9 mouse cellular contexts compared by ENCODE assay signal in genomic region chr2:91870754-91871153, GRCm38 (mm10). TPM values are rescaled to one million over a fixed set of nuclear protein-coding genes. Genes with fewer than 3 reads are reported as not detected.
DNase-seq lines count a peak whose midpoint lies in the region; ATAC-seq lines count a peak whose summit lies in the region.
"Had no signal": no experiment of that assay in that cellular context is flagged by ENCODE, and none has a peak within 500 bp of the region (broad histone marks: within the 10 kb centered on the region; RNA-seq: fewer than 3 reads in every experiment).

No protein-coding gene starts in this region.

- H3K4me1 ChIP-seq in embryonic facial prominence, embryonic 13.5 days = peaks cover 4% of the 10 kb centered on the region; the same call in 1 of the 2 replicates
- no peaks in the 10 kb centered on the region for H3K4me1 ChIP-seq in embryonic facial prominence, embryonic 10.5 days
- H3K4me1 ChIP-seq in midbrain, embryonic 15.5 days = peaks cover 3% of the 10 kb centered on the region; the same call in 1 of the 2 replicates
- H3K4me1 ChIP-seq in midbrain, embryonic 10.5 days = no peaks in the 10 kb centered on the region

- peak overlapping the region; percentile 4; the same call in 1 of the 2 replicates for H3K27ac ChIP-seq in embryonic facial prominence, embryonic 13.5 days
- no peak overlapping the region for H3K27ac ChIP-seq in embryonic facial prominence, embryonic 10.5 days (replicated peaks)
- H3K27ac ChIP-seq in midbrain, embryonic 15.5 days = peak overlapping the region; percentile 4; the same call in 1 of the 2 replicates
- H3K27ac ChIP-seq in midbrain, embryonic 10.5 days (replicated peaks) = no peak overlapping the region

- H3K4me2 ChIP-seq in embryonic facial prominence, embryonic 13.5 days = no peak overlapping the region
- no peak overlapping the region for H3K4me2 ChIP-seq in midbrain, embryonic 15.5 days

- no peak for DNase-seq in embryonic facial prominence, embryonic 10.5 days (ENCODE audit: low spot score)
- no peak for DNase-seq in midbrain, embryonic 10.5 days (ENCODE audit: low spot score)
- peak; percentile 13 to 37 for DNase-seq in kidney, postnatal 25 days
- DNase-seq in lung, postnatal 36 days = peak; percentile 65
- DNase-seq in thymus, postnatal 4 days = no peak
- DNase-seq in retina, embryonic 14.5 days (ENCODE audit: low spot score) = no peak

- H3K36me3 ChIP-seq in embryonic facial prominence, embryonic 13.5 days = peaks cover 6% of the 10 kb centered on the region; the same call in 1 of the 2 replicates
- H3K36me3 ChIP-seq in embryonic facial prominence, embryonic 10.5 days (replicated peaks) = peaks cover 4% of the 10 kb centered on the region
- no peaks in the 10 kb centered on the region for H3K36me3 ChIP-seq in midbrain, embryonic 15.5 days (replicated peaks)
- H3K36me3 ChIP-seq in midbrain, embryonic 10.5 days = peaks cover 5% of the 10 kb centered on the region

- no peak overlapping the region for H3K4me3 ChIP-seq in embryonic facial prominence, embryonic 13.5 days
- no peak overlapping the region for H3K4me3 ChIP-seq in embryonic facial prominence, embryonic 10.5 days
- H3K4me3 ChIP-seq in midbrain, embryonic 15.5 days = no peak overlapping the region
- no peak overlapping the region for H3K4me3 ChIP-seq in midbrain, embryonic 10.5 days
- H3K4me3 ChIP-seq: megakaryocyte, embryonic 14.5 days had no signal

- H3K9me3 ChIP-seq in embryonic facial prominence, embryonic 13.5 days = no peaks in the 10 kb centered on the region
- H3K9me3 ChIP-seq in embryonic facial prominence, embryonic 10.5 days = no peaks in the 10 kb centered on the region
- no peaks in the 10 kb centered on the region for H3K9me3 ChIP-seq in midbrain, embryonic 15.5 days
- no peaks in the 10 kb centered on the region for H3K9me3 ChIP-seq in midbrain, embryonic 10.5 days (replicated peaks)
- H3K9me3 ChIP-seq: megakaryocyte, embryonic 14.5 days had no signal

- no peaks in the 10 kb centered on the region for H3K27me3 ChIP-seq in embryonic facial prominence, embryonic 13.5 days
- H3K27me3 ChIP-seq in embryonic facial prominence, embryonic 10.5 days (replicated peaks; ENCODE audit: low read depth, poor library complexity, severe bottlenecking) = no peaks in the 10 kb centered on the region
- no peaks in the 10 kb centered on the region for H3K27me3 ChIP-seq in midbrain, embryonic 15.5 days (replicated peaks)
- no peaks in the 10 kb centered on the region for H3K27me3 ChIP-seq in midbrain, embryonic 10.5 days (ENCODE audit: low read depth, poor library complexity, severe bottlenecking)
- H3K27me3 ChIP-seq: megakaryocyte, embryonic 14.5 days had no signal

- ATAC-seq in embryonic facial prominence, embryonic 13.5 days (ENCODE audit: insufficient number of reproducible peaks, insufficient read depth, low FRiP score, low TSS enrichment, low read depth) = no peak
- ATAC-seq in midbrain, embryonic 15.5 days (replicated peaks) = 0 out of 2 replicates have a peak, but pooled peaks have one; percentile 42

- WGBS in embryonic facial prominence, embryonic 13.5 days = 62% methylated on average over 8 of the region's 8 CpGs
- 86% methylated on average over 8 of the region's 8 CpGs for WGBS in embryonic facial prominence, embryonic 10.5 days
- 54% methylated on average over 8 of the region's 8 CpGs for WGBS in midbrain, embryonic 15.5 days
- 88% methylated on average over 8 of the region's 8 CpGs for WGBS in midbrain, embryonic 10.5 days

- no peak overlapping the region for H3K9ac ChIP-seq in embryonic facial prominence, embryonic 13.5 days
- no peak overlapping the region for H3K9ac ChIP-seq in midbrain, embryonic 15.5 days

RNA-seq across cellular contexts. Expression of gene Chrm4, which starts 56.3 kb away (rescaled TPM):
- 0.18 and 0.32 TPM in 2 replicates for polyA plus RNA-seq in embryonic facial prominence, embryonic 13.5 days (2015; fragmentation: Nextera tagmentation; extraction: Ambion mirVana)
- polyA plus RNA-seq in embryonic facial prominence, embryonic 10.5 days (2016; fragmentation: Nextera tagmentation; extraction: Ambion mirVana) = 0.74 and 1.4 TPM in 2 replicates
- 0.57 and 0.66 TPM in 2 replicates for polyA plus RNA-seq in midbrain, embryonic 15.5 days (2015; fragmentation: Nextera tagmentation; extraction: Ambion mirVana)
- 0.81 and 1.0 TPM in 2 replicates for polyA plus RNA-seq in midbrain, embryonic 10.5 days (2016; fragmentation: Nextera tagmentation; extraction: Ambion mirVana)

Comparison
In these comparisons a context has a peak if more than half of its experiments do, and no peak if none do; other contexts are left out.
1. H3K27ac ChIP-seq: peak in embryonic facial prominence, embryonic 13.5 days (single experiment) and midbrain, embryonic 15.5 days (single experiment); none in embryonic facial prominence, embryonic 10.5 days (single experiment) and midbrain, embryonic 10.5 days (single experiment).
2. DNase-seq: peak in kidney, postnatal 25 days (2 of 2) and lung, postnatal 36 days (single experiment); none in embryonic facial prominence, embryonic 10.5 days (single experiment), midbrain, embryonic 10.5 days (single experiment), thymus, postnatal 4 days (single experiment) and retina, embryonic 14.5 days (single experiment).